Comparison of ENCODE assay signal across 8 mouse cellular contexts in the genomic region with DNA sequence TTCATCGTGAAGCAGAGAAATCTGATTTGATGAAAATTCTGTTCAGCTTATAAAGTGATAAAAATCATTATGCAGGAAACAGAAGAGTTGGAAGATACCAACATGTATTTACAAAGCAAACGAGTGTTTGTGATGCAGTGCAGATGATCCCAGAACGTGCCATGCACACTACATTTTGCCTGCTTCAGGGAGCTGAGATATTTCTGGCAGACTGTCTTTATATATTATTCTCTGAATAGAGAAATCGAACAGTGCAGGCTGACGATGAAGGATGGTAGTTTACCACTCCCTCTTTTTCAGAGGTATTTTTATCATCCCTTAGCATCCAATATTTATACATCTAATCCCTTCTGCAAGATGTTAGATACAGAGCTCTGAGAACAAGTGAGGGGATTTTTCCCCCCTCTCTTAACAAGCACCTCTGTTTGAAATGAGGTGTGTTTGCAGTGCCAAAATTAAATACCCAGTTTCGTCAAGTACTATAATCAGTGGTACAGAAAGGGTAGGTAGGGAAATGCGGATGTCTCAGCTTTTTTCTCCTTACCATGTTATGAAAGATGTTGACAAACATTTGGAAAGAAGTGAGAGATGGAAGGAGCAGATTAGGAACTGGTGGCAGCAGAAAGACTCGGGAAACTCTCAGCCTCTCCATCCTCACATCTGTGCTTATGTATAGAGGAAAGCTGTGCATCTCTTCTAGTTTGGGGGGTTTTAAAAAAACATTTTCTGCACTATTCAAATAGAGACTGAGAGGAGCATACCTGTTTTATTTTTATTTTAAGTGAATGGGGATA. TPM values are rescaled to one million over a fixed set of nuclear protein-coding genes. Genes with fewer than 3 reads are reported as not detected.
A peak's percentile ranks its signal among the peaks of the same experiment; 100 is the strongest.
DNase-seq lines count a peak whose midpoint lies in the region; ATAC-seq and TF ChIP-seq lines count a peak whose summit lies in the region.

Gene Robo1 (plus strand): TSS at position 770 of the 794 bp plus-strand sequence.

- no peak for ATAC-seq in forebrain, embryonic 12.5 days (ENCODE audit: low FRiP score)

- no peak within 1 kb of the TSS for H3K4me2 ChIP-seq in forebrain, embryonic 12.5 days

- no peak within 1 kb of the TSS for H3K9ac ChIP-seq in ES-E14 (ENCODE audit: insufficient read depth, low read depth, low read length, poor library complexity, severe bottlenecking)
- no peak within 1 kb of the TSS for H3K9ac ChIP-seq in forebrain, embryonic 12.5 days

- H3K4me3 ChIP-seq in ES-E14 (ENCODE audit: insufficient read depth in 1 of 2, low read depth in 1 of 2, low read length in 2 of 2, poor library complexity in 1 of 2, severe bottlenecking in 1 of 2): no peak within 1 kb of the TSS
- no peak within 1 kb of the TSS for H3K4me3 ChIP-seq in forebrain, embryonic 12.5 days (replicated peaks)

- H3K4me1 ChIP-seq in ES-E14 (ENCODE audit: control insufficient read depth in 2 of 2, insufficient read depth in 2 of 2, low read length in 2 of 2, poor library complexity in 1 of 2): no peaks in the 10 kb centered on the region
- H3K4me1 ChIP-seq in forebrain, embryonic 12.5 days: no peaks in the 10 kb centered on the region

- intact Hi-C loops in left cerebral cortex, postnatal 25 days (cut with DNase I): no loop called here

- 84% methylated on average over 8 of the region's 8 CpGs for WGBS in forebrain, embryonic 12.5 days

- no peaks in the 10 kb centered on the region for H3K36me3 ChIP-seq in ES-E14 (ENCODE audit: control insufficient read depth, insufficient read depth, low read length, poor library complexity, severe bottlenecking)
- no peaks in the 10 kb centered on the region for H3K36me3 ChIP-seq in forebrain, embryonic 12.5 days (replicated peaks)

- H3K27ac ChIP-seq in ES-E14 (ENCODE audit: insufficient read depth, low read depth, low read length, poor library complexity, severe bottlenecking): no peak within 1 kb of the TSS
- H3K27ac ChIP-seq in forebrain, embryonic 12.5 days: no peak within 1 kb of the TSS

- DNase-seq in gastrocnemius, postnatal 4 days (ENCODE audit: low spot score in 2 of 2): no peak
- no peak for DNase-seq in gastrocnemius, postnatal 10 days
- DNase-seq in ES-E14 (ENCODE audit: low read depth, low spot score): no peak
- DNase-seq in left cerebral cortex, postnatal 25 days (ENCODE audit: low spot score in 2 of 2): peak; percentile 39 to 55
- DNase-seq in urinary bladder, adult 18-20 months (ENCODE audit: low spot score in 2 of 2): no peak
- DNase-seq in thymus, postnatal 36 days: no peak
- no peak for DNase-seq in T-cell, adult 2 months (ENCODE audit: low spot score)

- no peaks in the 10 kb centered on the region for H3K27me3 ChIP-seq in forebrain, embryonic 12.5 days

- H3K9me3 ChIP-seq in ES-E14 (ENCODE audit: control insufficient read depth, insufficient read depth, low read depth, low read length): no peaks in the 10 kb centered on the region
- no peaks in the 10 kb centered on the region for H3K9me3 ChIP-seq in forebrain, embryonic 12.5 days

- in situ Hi-C loops in ES-E14 (cut with MboI; ENCODE audit: low sequenced_read_pairs in 2 of 2, unreplicated experiment in 2 of 2): no loop called here

TF ChIP-seq in ES-E14, 5 proteins besides CTCF, POLR2A, EP300 and RAD21:
- TF ChIP-seq MAFK (IDR thresholded peaks at IDR 0.05; ENCODE audit: insufficient read depth, low read depth, low read length): no peak
- TF ChIP-seq ZC3H11A (IDR thresholded peaks at IDR 0.05; ENCODE audit: borderline replicate concordance, low read depth, low read length): no peak
- no peak for TF ChIP-seq ZNF384 (IDR thresholded peaks at IDR 0.05; ENCODE audit: low read depth, low read length)
- TF ChIP-seq CHD2 (IDR thresholded peaks at IDR 0.05; ENCODE audit: low read depth, low read length): no peak
- TF ChIP-seq HCFC1 (IDR thresholded peaks at IDR 0.05; ENCODE audit: borderline replicate concordance, insufficient read depth, low read length): no peak

RNA-seq across cellular contexts. Expression of gene Robo1, which starts in this region (rescaled TPM):
- 10 to 100 TPM; 19.6 to 20.4 TPM for total RNA-seq in gastrocnemius, postnatal 4 days (2021)
- 10 to 100 TPM in 1 of 2 experiments, 1 to 10 TPM in 1; 8.3 to 12.8 TPM for total RNA-seq in gastrocnemius, postnatal 10 days (2021)
- total RNA-seq in ES-E14 (2012; rRNA removed): 20.5 and 41.7 TPM in 2 replicates
- 59.8 and 63.4 TPM in 2 replicates for polyA plus RNA-seq in forebrain, embryonic 12.5 days (2016; fragmentation: Nextera tagmentation; extraction: Ambion mirVana)
- 10 to 100 TPM; 50.2 to 66.3 TPM for total RNA-seq in left cerebral cortex, postnatal 25 days (2021)

Comparison
In these comparisons a context has a peak if more than half of its experiments do, and no peak if none do; other contexts are left out.
1. DNase-seq: peak in left cerebral cortex, postnatal 25 days (2 of 2); none in gastrocnemius, postnatal 4 days (0 of 2), gastrocnemius, postnatal 10 days (single experiment), ES-E14 (single experiment), urinary bladder, adult 18-20 months (0 of 2), thymus, postnatal 36 days (0 of 2) and T-cell, adult 2 months (single experiment).